Mouse (Mus musculus) E14TG2a.4 (cell line): ENCODE measurements around the gene Gm48551.

Experiments used
- CTCF ChIP-seq: conservative IDR thresholded peaks from 2 replicates; pipeline ENCODE4 v1.5.1; 2014; ENCODE audit warnings: low read length
- NANOG ChIP-seq: IDR thresholded peaks from 2 replicates; pipeline ENCODE4 v1.6.1; 2014; ENCODE audit warnings: borderline replicate concordance, low read length, mixed read lengths
- POU5F1 ChIP-seq: IDR thresholded peaks from 2 replicates; pipeline ENCODE4 v1.6.1; 2014; ENCODE audit warnings: low read length, borderline replicate concordance

- TF ChIP-seq CTCF (peak; percentile 88), POU5F1 (no peak), NANOG (no peak)
Measured at GRCm38 (mm10) chr10:81341333-81341949, 42.8 kb upstream of the Gm48551 start.
